Mouse (Mus musculus): ENCODE data around the gene Gamt. TPM values are rescaled to one million over a fixed set of nuclear protein-coding genes. Genes with fewer than 3 reads are reported as not detected.

Gamt gene
- polyA plus RNA-seq, 1 experiment from 2014 or later: 30.1 TPM

- no peak for ATAC-seq
- Histone ChIP-seq H3K9ac (ENCODE audit: low read depth, low read length) (no peak overlapping the region), H3K4me3 (ENCODE audit: low read depth, low read length) (no peak overlapping the region), H3K27ac (ENCODE audit: low read depth, low read length) (no peak overlapping the region), H3K4me2 (replicated peaks; ENCODE audit: low read depth) (no peak overlapping the region), H3K9me3 (ENCODE audit: control insufficient read depth) (no peaks in the 10 kb centered on the region), H3K27me3 (replicated peaks; ENCODE audit: control insufficient read depth, insufficient read depth, low read length) (no peaks in the 10 kb centered on the region), H3K36me3 (ENCODE audit: control insufficient read depth, insufficient read depth) (peaks cover 25% of the 10 kb centered on the region), H3K4me1 (replicated peaks; ENCODE audit: control insufficient read depth, insufficient read depth, low read length) (no peaks in the 10 kb centered on the region)
- peak; percentile 67 for TF ChIP-seq CTCF (IDR thresholded peaks at IDR 0.05; ENCODE audit: low read depth)
- 49% methylated on average over 6 of the region's 6 CpGs for WGBS
These were observed 13.0 kb downstream of the Gamt start for GRCm38 (mm10) chr10:80247849-80248248.

DNA sequence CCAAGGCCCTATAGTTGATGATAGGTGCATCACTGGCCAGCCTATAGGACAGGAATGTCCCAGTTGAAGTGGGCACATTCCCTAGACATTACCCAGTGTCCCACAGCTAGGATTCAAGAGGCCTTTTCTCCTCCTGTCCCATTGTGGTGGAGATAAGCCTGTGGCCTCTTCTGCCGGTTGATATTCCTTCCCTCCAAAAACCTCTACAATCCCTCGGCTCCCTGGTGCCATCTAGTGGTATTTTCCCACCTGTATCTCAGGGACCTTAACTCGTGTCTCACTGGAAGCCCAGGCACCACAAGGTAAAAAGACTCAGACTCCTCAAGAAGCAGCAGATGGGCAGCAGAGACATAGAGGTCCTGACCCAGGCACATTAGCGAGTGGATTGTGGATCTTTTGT is 15.2 kb downstream of the Gamt start:
- Histone ChIP-seq H3K27ac (ENCODE audit: low read depth, low read length) (no peak overlapping the region), H3K27me3 (replicated peaks; ENCODE audit: control insufficient read depth, insufficient read depth, low read length) (no peaks in the 10 kb centered on the region), H3K9me3 (ENCODE audit: control insufficient read depth) (no peaks in the 10 kb centered on the region), H3K4me1 (replicated peaks; ENCODE audit: control insufficient read depth, insufficient read depth, low read length) (no peaks in the 10 kb centered on the region), H3K36me3 (ENCODE audit: control insufficient read depth, insufficient read depth) (peaks cover 37% of the 10 kb centered on the region), H3K4me3 (ENCODE audit: low read depth, low read length) (no peak overlapping the region), H3K9ac (ENCODE audit: low read depth, low read length) (no peak overlapping the region), H3K4me2 (replicated peaks; ENCODE audit: low read depth) (no peak overlapping the region)
- ATAC-seq: no peak
- WGBS: 3% methylated on average over 4 of the region's 4 CpGs
- peak; percentile 97 for TF ChIP-seq CTCF (IDR thresholded peaks at IDR 0.05; ENCODE audit: low read depth)

DNA sequence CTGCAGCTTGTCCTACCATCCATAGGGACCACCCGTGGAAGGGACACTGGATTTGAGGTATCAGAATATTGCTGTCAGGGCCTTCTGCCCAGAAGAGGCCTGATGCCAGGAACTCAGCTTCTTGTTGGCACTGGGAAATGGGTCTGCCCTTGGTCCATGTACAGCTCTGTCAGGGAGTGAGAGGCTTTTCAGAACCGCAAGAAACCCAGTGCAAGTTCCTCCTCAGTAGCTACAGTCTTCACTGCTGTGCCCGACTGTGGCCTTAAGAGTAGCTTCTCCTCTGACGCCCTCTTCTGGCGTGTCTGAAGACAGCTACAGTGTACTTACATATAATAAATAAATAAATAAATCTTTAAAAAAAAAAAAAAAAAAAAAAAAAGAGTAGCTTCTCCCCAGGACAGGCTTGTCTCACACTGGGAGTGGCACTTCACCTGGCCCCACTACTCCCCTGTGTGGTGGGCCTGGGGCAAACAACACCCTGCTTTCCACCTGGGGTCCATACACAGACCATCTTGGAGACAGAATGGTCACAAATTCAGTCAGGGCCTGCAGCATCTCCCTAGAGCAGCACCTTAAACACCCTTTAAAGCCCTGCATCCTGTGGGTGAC is 15.9 kb downstream of the Gamt start:
- no peak for ATAC-seq
- TF ChIP-seq CTCF (IDR thresholded peaks at IDR 0.05; ENCODE audit: low read depth): peak; percentile 62
- no peak overlapping the region for H3K4me2 ChIP-seq (replicated peaks; ENCODE audit: low read depth)
- H3K27ac ChIP-seq (ENCODE audit: low read depth, low read length): no peak overlapping the region
- 35% methylated on average over 5 of the region's 5 CpGs for WGBS
- no peaks in the 10 kb centered on the region for H3K4me1 ChIP-seq (replicated peaks; ENCODE audit: control insufficient read depth, insufficient read depth, low read length)
- no peaks in the 10 kb centered on the region for H3K27me3 ChIP-seq (replicated peaks; ENCODE audit: control insufficient read depth, insufficient read depth, low read length)
- no peak overlapping the region for H3K4me3 ChIP-seq (ENCODE audit: low read depth, low read length)
- peaks cover 44% of the 10 kb centered on the region for H3K36me3 ChIP-seq (ENCODE audit: control insufficient read depth, insufficient read depth)
- no peak overlapping the region for H3K9ac ChIP-seq (ENCODE audit: low read depth, low read length)
- no peaks in the 10 kb centered on the region for H3K9me3 ChIP-seq (ENCODE audit: control insufficient read depth)

- no peak for TF ChIP-seq CTCF (IDR thresholded peaks at IDR 0.05; ENCODE audit: low read depth)
- Histone ChIP-seq H3K4me3 (ENCODE audit: low read depth, low read length) (no peak overlapping the region), H3K36me3 (ENCODE audit: control insufficient read depth, insufficient read depth) (peaks cover 66% of the 10 kb centered on the region), H3K9me3 (ENCODE audit: control insufficient read depth) (no peaks in the 10 kb centered on the region), H3K4me2 (replicated peaks; ENCODE audit: low read depth) (no peak overlapping the region), H3K27ac (ENCODE audit: low read depth, low read length) (no peak overlapping the region), H3K4me1 (replicated peaks; ENCODE audit: control insufficient read depth, insufficient read depth, low read length) (no peaks in the 10 kb centered on the region), H3K27me3 (replicated peaks; ENCODE audit: control insufficient read depth, insufficient read depth, low read length) (no peaks in the 10 kb centered on the region), H3K9ac (ENCODE audit: low read depth, low read length) (no peak overlapping the region)
- 93% methylated on average over 3 of the region's 3 CpGs for WGBS
- no peak for ATAC-seq
These were observed 18.2 kb downstream of the Gamt start for GRCm38 (mm10) chr10:80242607-80243006.

- H3K4me2 ChIP-seq (replicated peaks; ENCODE audit: low read depth): no peak overlapping the region
- no peaks in the 10 kb centered on the region for H3K4me1 ChIP-seq (replicated peaks; ENCODE audit: control insufficient read depth, insufficient read depth, low read length)
- no peaks in the 10 kb centered on the region for H3K27me3 ChIP-seq (replicated peaks; ENCODE audit: control insufficient read depth, insufficient read depth, low read length)
- H3K36me3 ChIP-seq (ENCODE audit: control insufficient read depth, insufficient read depth): peaks cover 71% of the 10 kb centered on the region
- no peak for TF ChIP-seq CTCF (IDR thresholded peaks at IDR 0.05; ENCODE audit: low read depth)
- 54% methylated on average over 9 of the region's 9 CpGs for WGBS
- no peak overlapping the region for H3K4me3 ChIP-seq (ENCODE audit: low read depth, low read length)
- no peak overlapping the region for H3K27ac ChIP-seq (ENCODE audit: low read depth, low read length)
- no peak overlapping the region for H3K9ac ChIP-seq (ENCODE audit: low read depth, low read length)
- no peaks in the 10 kb centered on the region for H3K9me3 ChIP-seq (ENCODE audit: control insufficient read depth)
- no peak for ATAC-seq
These were observed 18.7 kb downstream of the Gamt start for GRCm38 (mm10) chr10:80242088-80242487.

- no peaks in the 10 kb centered on the region for H3K9me3 ChIP-seq (ENCODE audit: control insufficient read depth)
- 63% methylated on average over 6 of the region's 6 CpGs for WGBS
- H3K27ac ChIP-seq (ENCODE audit: low read depth, low read length): no peak overlapping the region
- H3K4me1 ChIP-seq (replicated peaks; ENCODE audit: control insufficient read depth, insufficient read depth, low read length): no peaks in the 10 kb centered on the region
- H3K27me3 ChIP-seq (replicated peaks; ENCODE audit: control insufficient read depth, insufficient read depth, low read length): no peaks in the 10 kb centered on the region
- H3K9ac ChIP-seq (ENCODE audit: low read depth, low read length): no peak overlapping the region
- H3K36me3 ChIP-seq (ENCODE audit: control insufficient read depth, insufficient read depth): peaks cover 92% of the 10 kb centered on the region
- no peak for ATAC-seq
- H3K4me3 ChIP-seq (ENCODE audit: low read depth, low read length): no peak overlapping the region
- no peak for TF ChIP-seq CTCF (IDR thresholded peaks at IDR 0.05; ENCODE audit: low read depth)
- H3K4me2 ChIP-seq (replicated peaks; ENCODE audit: low read depth): no peak overlapping the region
These were observed 21.0 kb downstream of the Gamt start for GRCm38 (mm10) chr10:80239791-80240190.

GRCm38 (mm10) chr10:80238306-80238705 is 22.5 kb downstream of the Gamt start:
- no peak for ATAC-seq

More at GRCm38 (mm10) chr10:80238306-80238705, 22.5 kb downstream of the Gamt start:
- Histone ChIP-seq H3K9me3 (ENCODE audit: control insufficient read depth) (no peaks in the 10 kb centered on the region), H3K4me1 (replicated peaks; ENCODE audit: control insufficient read depth, insufficient read depth, low read length) (no peaks in the 10 kb centered on the region), H3K9ac (ENCODE audit: low read depth, low read length) (no peak overlapping the region), H3K36me3 (ENCODE audit: control insufficient read depth, insufficient read depth) (peaks cover 92% of the 10 kb centered on the region), H3K27ac (ENCODE audit: low read depth, low read length) (no peak overlapping the region), H3K4me2 (replicated peaks; ENCODE audit: low read depth) (no peak overlapping the region), H3K27me3 (replicated peaks; ENCODE audit: control insufficient read depth, insufficient read depth, low read length) (no peaks in the 10 kb centered on the region), H3K4me3 (ENCODE audit: low read depth, low read length) (no peak overlapping the region)
- 90% methylated on average over 3 of the region's 3 CpGs for WGBS
- no peak for TF ChIP-seq CTCF (IDR thresholded peaks at IDR 0.05; ENCODE audit: low read depth)
